Mouse (Mus musculus): Measurements from ENCODE around the gene Dcaf17.

Dcaf17 gene

DNA sequence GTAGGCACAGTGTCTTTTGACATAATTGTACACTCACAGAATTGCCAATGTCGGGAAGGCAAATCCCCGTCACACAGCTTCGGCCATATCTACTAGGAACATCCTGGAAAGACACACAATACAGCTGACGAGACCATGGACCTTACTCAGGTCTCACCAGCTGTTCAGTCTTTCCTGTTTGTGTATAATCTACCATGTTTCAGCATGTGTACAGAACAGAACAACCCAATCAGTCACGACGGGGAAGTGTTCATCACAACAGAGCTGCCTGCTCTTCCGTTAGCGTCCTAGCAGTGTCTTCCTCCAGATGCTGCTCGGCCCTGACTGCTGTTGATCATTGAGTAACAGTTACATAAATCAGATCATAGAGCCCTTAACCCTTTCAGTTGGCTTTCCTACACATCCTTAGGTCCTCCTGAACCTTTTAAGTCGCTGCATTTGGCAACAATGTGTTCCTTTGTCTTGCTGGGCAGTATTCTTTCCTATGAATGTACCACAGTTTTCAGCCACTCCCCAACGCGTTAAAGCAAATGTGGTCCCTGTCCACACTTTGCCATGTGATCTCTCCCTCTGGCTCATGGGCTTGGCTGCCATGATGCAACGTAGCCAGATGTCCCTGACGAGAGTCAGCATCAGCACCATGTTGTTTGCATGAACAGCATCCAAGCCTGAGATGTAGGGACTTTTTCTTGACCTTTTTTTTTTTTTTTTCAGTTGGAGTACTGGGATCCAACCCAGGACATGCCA lies 50.5 kb downstream of the Dcaf17 start:
- in situ Hi-C loops (cut with MboI; ENCODE audit: low pct_unique_long_range_greater_than_20kb in 1 of 2, low sequenced_read_pairs in 2 of 2, unreplicated experiment in 1 of 2), result no loop called here

GRCm38 (mm10) chr2:71107225-71107624 lies 52.1 kb downstream of the Dcaf17 start:
- in situ Hi-C loops (cut with MboI; ENCODE audit: low pct_unique_long_range_greater_than_20kb in 1 of 2, low sequenced_read_pairs in 2 of 2, unreplicated experiment in 1 of 2), result no loop called here

GRCm38 (mm10) chr2:71108541-71108940 lies 53.4 kb downstream of the Dcaf17 start:
- in situ Hi-C loops (cut with MboI; ENCODE audit: low pct_unique_long_range_greater_than_20kb in 1 of 2, low sequenced_read_pairs in 2 of 2, unreplicated experiment in 1 of 2), result no loop called here

GRCm38 (mm10) chr2:71113489-71114171 lies 58.5 kb downstream of the Dcaf17 start:
- in situ Hi-C loops (cut with MboI; ENCODE audit: low pct_unique_long_range_greater_than_20kb in 1 of 2, low sequenced_read_pairs in 2 of 2, unreplicated experiment in 1 of 2), result loop anchor here in 1 of 2 experiments (10.0 kb wide), 1 partner anchor 419 kb away; no protein-coding TSS in a partner anchor

DNA sequence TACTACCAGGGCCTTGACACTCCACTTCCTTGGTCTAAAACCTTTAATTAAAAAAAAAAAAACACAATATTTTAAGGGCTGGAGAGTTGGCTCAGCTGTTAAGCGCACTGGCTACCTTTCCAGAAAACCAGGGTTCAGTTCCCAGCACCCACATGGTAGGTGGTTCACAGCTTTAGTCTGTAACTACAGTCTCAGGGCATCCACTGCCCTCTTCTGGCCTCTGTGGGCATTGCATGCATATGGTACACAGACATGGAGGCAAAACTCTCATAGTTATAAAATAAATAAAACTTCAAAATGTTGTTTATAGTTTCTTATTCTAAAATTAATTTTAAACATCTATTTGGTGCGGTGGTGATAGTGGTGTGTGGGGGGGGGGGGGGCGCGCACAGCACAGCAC lies 61.0 kb downstream of the Dcaf17 start:
- in situ Hi-C loops (cut with MboI; ENCODE audit: low pct_unique_long_range_greater_than_20kb in 1 of 2, low sequenced_read_pairs in 2 of 2, unreplicated experiment in 1 of 2), result loop anchor here in 1 of 2 experiments (10.0 kb wide), 1 partner anchor 421 kb away; no protein-coding TSS in a partner anchor

DNA sequence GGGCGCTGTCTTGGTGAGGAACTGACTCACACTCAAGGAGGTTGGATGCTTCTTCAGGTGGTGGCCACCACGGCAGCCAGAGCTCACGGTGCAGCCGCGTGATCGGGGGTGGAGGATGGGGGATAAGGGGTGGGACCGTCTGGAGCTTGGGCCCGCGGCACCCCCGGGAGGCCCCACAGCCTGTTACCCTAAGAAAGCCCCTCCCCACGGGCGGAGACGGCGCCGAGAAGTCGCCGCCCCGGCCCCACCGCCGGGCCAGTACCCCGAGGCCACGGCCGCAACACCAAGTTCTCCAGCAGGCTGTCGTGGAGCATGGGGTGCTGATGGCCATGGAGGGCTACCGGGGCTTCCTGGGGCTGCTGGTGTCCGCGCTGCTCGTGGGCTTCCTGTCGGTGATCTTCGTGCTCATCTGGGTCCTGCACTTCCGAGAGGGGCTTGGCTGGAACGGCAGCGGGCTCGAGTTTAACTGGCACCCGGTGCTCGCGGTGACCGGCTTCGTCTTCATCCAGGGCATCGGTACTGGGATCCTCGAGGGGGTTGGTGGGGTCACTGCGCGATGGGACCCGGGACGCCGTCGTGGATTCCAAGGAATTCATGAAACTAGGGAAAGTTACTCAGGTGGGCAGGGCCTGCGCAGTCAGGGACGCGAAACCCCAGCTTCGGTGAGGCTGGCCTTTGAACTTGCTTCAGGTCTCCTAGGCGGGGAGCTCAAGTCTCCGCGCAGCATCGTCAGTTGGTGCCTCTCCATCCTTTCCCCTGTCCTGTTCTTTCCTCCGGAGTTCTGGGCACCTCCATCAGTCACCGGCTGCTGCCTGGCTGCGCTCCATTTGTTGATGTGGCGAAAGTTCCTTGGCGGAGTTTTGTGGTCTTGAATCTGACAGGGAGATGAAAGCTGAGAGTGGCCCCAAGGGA lies 62.9 kb downstream of the Dcaf17 start, which contains the start of gene Cybrd1:
Gene Cybrd1, plus strand, starts transcription at position 127 of the 912 bp plus-strand sequence.
- in situ Hi-C loops (cut with MboI; ENCODE audit: low pct_unique_long_range_greater_than_20kb in 1 of 2, low sequenced_read_pairs in 2 of 2, unreplicated experiment in 1 of 2), result loop anchor here in 1 of 2 experiments (10.0 kb wide), 1 partner anchor 423 kb away; no protein-coding TSS in a partner anchor

DNA sequence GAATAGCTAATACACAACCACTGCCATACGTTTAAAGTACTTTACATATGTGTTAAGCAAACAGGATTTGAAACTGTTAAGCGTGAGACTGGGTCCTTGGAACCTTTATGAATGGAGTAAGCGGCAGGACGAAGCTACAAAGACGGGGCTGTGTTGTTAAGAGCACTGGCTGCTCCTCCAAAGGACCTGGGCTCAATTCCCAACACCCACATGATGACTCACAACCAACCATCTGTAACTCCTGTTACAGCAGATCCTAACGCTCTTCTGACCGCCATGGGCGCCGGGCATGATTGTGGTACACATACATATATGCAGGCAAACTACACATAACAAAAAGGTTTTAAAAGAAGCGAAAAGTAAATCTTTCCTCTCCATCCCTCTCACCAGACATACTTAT lies 65.7 kb downstream of the Dcaf17 start:
- in situ Hi-C loops (cut with MboI; ENCODE audit: low pct_unique_long_range_greater_than_20kb in 1 of 2, low sequenced_read_pairs in 2 of 2, unreplicated experiment in 1 of 2), result no loop called here

DNA sequence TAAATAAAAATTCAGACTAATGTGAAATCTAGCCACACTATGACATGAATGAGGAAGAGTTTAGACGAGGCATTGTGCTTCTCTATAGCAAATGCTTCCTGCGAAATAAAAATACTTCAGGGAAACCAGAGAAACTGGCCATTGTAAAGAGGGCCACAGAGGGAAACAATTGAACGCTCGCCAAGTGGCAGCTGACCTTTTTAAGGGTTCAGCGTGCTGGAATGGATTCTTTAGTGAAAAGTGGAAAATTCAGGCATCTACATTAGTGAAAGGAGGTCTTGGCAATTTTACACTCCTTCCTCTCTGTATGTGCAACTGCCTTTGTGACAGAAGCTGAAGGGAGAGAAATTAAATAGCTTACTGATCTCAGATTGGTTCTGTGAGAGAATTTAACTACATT lies 66.3 kb downstream of the Dcaf17 start:
- in situ Hi-C loops (cut with MboI; ENCODE audit: low pct_unique_long_range_greater_than_20kb in 1 of 2, low sequenced_read_pairs in 2 of 2, unreplicated experiment in 1 of 2), result no loop called here

- in situ Hi-C loops (cut with MboI; ENCODE audit: low pct_unique_long_range_greater_than_20kb in 1 of 2, low sequenced_read_pairs in 2 of 2, unreplicated experiment in 1 of 2), result no loop called here
These were observed 67.3 kb downstream of the Dcaf17 start for GRCm38 (mm10) chr2:71122268-71123029.

DNA sequence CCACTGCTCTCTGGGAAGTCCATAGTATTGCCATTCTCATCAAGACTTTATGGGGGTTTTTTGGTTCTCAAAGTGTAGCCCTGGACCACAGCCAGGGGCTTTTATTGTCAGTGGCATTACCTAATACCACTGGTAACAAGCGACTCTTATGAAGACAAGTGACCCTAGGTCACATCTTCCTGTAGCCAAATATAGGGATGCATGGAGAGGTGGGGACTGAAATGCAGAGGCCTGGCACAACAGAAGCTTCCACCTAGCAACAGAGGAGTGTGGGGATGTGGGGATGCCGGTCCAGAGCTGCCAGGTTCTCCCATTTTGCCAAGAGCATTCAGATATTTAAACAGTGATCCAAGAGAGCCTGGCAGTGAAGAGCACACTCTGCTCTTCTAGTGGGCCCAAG lies 68.5 kb downstream of the Dcaf17 start:
- in situ Hi-C loops (cut with MboI; ENCODE audit: low pct_unique_long_range_greater_than_20kb in 1 of 2, low sequenced_read_pairs in 2 of 2, unreplicated experiment in 1 of 2), result no loop called here

DNA sequence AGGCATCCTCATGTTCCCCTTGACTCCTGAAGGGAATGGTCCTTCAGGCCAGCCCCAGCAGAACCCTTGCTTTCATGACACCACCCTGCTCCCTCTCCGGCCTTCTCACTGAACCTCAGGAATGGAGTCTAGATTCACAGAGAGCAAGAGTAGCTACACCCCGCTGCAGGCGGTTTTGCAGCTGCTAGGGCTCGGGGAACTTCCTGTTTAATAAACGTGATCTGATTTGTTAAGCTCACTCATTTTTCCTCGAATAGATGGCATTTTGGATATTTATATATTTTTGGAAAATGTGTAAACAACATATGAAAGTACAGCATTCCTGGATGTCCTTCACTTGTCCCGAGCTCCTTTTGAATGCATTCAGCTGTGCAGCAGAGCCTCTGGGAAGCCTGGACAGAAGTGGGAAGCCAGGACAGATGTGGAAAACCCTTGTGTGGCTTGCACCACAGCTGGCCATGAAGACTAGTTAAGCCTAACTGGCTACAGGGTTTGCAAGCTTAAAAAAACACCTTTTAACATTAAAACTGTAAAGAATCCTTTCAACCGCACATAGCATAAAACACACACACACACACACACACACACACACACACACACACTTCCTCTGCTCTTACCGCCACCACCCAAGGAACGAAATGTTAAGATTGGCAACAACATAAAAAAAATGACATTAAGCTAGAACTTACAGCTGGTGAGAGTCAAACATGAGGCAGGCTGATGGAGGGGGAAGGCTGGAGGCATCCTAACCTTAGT lies 72.8 kb downstream of the Dcaf17 start:
- in situ Hi-C loops (cut with MboI; ENCODE audit: low pct_unique_long_range_greater_than_20kb in 1 of 2, low sequenced_read_pairs in 2 of 2, unreplicated experiment in 1 of 2), result no loop called here

DNA sequence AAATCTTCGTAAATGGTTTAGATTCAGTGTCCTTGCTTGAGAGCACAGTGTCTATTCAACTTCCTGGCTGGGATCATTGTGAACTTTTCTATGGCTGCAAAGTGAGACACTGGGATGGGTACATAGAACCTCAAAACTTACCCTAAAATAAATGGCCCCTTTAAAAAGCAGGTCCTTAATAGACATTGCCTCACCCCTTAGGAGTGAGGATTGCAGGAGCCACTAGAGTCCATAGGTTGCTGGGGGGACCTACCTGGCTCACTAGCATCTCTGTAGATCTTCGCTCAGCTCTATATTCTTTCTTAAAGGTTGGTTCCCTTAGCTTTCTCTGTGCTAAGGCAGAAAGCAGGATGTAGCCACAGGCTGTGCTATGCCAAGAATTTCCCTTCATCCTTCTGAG lies 75.2 kb downstream of the Dcaf17 start:
- in situ Hi-C loops (cut with MboI; ENCODE audit: low pct_unique_long_range_greater_than_20kb in 1 of 2, low sequenced_read_pairs in 2 of 2, unreplicated experiment in 1 of 2), result no loop called here

DNA sequence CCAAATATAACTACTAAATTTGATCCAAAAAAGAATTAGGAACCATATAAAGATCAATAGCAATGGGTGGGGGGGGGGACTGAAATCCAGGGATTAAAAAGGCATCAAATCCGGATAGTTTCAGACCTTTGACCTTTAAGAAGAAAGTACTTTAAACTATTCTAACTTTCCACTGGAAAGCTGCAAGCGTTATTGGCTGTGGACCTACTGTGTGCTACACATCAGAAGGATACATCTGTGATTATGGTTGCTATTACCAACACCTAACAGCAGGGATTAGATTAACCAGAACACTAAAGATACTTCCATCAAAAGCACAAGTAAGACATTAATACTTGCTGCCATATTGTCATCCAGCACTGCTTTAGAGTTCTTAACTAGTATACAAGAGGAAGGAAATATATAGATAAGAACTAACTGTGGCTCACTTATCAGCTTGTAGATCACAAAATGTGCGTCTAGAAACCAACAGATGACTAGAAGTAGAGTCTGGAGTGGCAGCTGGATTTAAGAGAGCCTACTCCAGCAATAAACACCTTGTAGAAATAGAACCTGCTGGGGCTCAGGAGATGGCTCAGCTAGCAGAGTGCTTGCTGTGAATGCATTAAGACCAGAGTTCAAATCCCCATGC lies 76.9 kb downstream of the Dcaf17 start:
- in situ Hi-C loops (cut with MboI; ENCODE audit: low pct_unique_long_range_greater_than_20kb in 1 of 2, low sequenced_read_pairs in 2 of 2, unreplicated experiment in 1 of 2), result no loop called here

- in situ Hi-C loops (cut with MboI; ENCODE audit: low pct_unique_long_range_greater_than_20kb in 1 of 2, low sequenced_read_pairs in 2 of 2, unreplicated experiment in 1 of 2), result no loop called here
These were observed 78.9 kb downstream of the Dcaf17 start for GRCm38 (mm10) chr2:71134041-71134505.

- in situ Hi-C loops (cut with MboI; ENCODE audit: low pct_unique_long_range_greater_than_20kb in 1 of 2, low sequenced_read_pairs in 2 of 2, unreplicated experiment in 1 of 2), result no loop called here
These were observed 79.7 kb downstream of the Dcaf17 start for GRCm38 (mm10) chr2:71134836-71135235.

DNA sequence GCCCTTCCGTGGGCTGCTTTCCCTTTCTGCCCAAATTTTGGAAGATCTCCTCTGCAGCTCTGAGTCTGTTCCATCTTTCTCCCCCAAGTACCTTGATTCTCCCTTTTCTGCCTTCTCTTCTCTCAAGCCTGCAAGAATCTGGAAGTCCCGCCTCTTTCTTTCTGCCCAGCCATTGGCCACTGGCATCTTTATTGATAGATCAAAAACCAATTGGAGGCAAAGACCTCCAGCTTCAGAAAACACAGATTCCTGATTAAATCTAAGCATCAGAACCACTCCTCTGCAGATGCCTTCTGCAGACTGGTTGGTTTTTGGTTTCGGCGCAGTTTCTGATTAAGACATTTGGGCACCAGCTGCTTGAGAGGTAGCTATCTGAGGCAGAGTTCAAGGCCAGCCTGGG lies 85.5 kb downstream of the Dcaf17 start:
- in situ Hi-C loops (cut with MboI; ENCODE audit: low pct_unique_long_range_greater_than_20kb in 1 of 2, low sequenced_read_pairs in 2 of 2, unreplicated experiment in 1 of 2), result no loop called here

DNA sequence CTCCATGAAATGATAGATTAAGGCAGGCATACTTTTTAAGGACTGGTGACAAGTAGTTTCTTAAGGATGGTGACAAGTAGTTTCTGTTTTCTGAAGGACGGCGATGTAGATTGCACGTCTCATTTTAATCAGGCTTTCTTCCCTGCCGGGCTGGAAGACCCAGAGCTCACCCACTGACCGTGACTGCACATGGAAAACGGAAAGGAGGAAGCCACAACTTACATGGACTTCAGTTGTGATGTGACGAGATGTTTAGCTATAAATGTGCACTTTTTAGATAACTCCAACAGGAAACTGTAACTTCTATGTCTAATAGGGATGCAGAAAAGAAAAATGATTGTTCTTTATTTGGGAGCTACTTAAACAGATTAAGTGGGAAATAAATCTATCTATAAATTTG lies 87.3 kb downstream of the Dcaf17 start:
- in situ Hi-C loops (cut with MboI; ENCODE audit: low pct_unique_long_range_greater_than_20kb in 1 of 2, low sequenced_read_pairs in 2 of 2, unreplicated experiment in 1 of 2), result no loop called here

Data from mouse embryonic stem cell (cell line).